Mouse (Mus musculus) testis, adult 2 months (tissue): ENCODE results near the gene Cmss1. TPM values are rescaled to one million over a fixed set of nuclear protein-coding genes. Genes with fewer than 3 reads are reported as not detected.

ENCODE experiments used
- H3K27ac ChIP-seq: fragments of 200-500 bp; 2 replicates; pipeline ENCODE4 v1.5.1; 2012; ENCODE audit warnings: low read depth, low read length; ENCODE audit not compliant: control insufficient read depth, insufficient read depth
- H3K27me3 ChIP-seq: fragments of 200-500 bp; 2 replicates; pipeline ENCODE4 v1.6.1; 2012; ENCODE audit warnings: mild to moderate bottlenecking, low read length, moderate library complexity; ENCODE audit not compliant: control insufficient read depth, insufficient read depth
- H3K36me3 ChIP-seq: fragments of 200-500 bp; 2 replicates; pipeline ENCODE4 v1.6.1; 2012; ENCODE audit warnings: mild to moderate bottlenecking, low read length; ENCODE audit not compliant: control insufficient read depth, insufficient read depth
- H3K4me1 ChIP-seq: fragments of 200-500 bp; 2 replicates; pipeline ENCODE4 v1.6.1; 2012; ENCODE audit warnings: low read length; ENCODE audit not compliant: control insufficient read depth, insufficient read depth
- H3K4me3 ChIP-seq: fragments of 200-500 bp; 2 replicates; pipeline ENCODE4 v1.5.1; 2012; ENCODE audit warnings: low read depth, mild to moderate bottlenecking, low read length, moderate library complexity, mixed read lengths; ENCODE audit not compliant: control insufficient read depth
- CTCF ChIP-seq: fragments of 200-500 bp; IDR thresholded peaks from 2 replicates; pipeline ENCODE4 v1.5.1; 2012; ENCODE audit warnings: low read depth, mild to moderate bottlenecking, inconsistent platforms, low read length, moderate library complexity; ENCODE audit not compliant: control insufficient read depth, insufficient read depth, insufficient replicate concordance
- POLR2A ChIP-seq: fragments of 200-500 bp; IDR thresholded peaks from 2 replicates; pipeline ENCODE4 v1.6.1; 2012; ENCODE audit warnings: low read depth, mild to moderate bottlenecking, inconsistent platforms, low read length, moderate library complexity; ENCODE audit not compliant: control insufficient read depth
- polyA plus RNA-seq: library from polyadenylated mRNA; depleted of rRNA; stranded (reverse); fragments of >200 nt; gene quantifications from 2 replicates; pipeline ENCODE4 v1.2.3, GENCODE M21; 2012

The Cmss1 gene
- polyA plus RNA-seq, 1 experiment, result 45.3 TPM

DNA sequence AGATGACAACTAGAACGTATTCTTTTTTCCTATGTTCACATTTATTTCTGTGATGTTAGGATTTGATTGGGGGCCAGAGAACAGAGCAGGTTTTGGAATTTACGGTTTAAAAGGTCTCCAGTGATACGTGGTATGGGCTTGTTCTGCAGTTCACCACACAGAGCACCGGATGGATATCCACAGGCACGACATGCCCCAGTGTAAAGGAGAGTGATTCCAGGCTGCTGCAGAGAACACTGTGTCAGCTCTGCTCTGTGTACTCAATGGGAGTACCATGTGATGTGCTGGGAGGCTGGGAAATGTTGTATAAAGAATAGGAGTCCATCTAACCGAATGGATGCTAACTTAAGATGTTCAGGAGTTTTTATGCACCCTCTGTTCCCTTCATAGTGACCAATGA is 252.7 kb downstream of the Cmss1 start:
- Histone ChIP-seq H3K36me3 (no peaks in the 10 kb centered on the region), H3K27me3 (no peaks in the 10 kb centered on the region), H3K4me3 (no peak overlapping the region), H3K4me1 (no peaks in the 10 kb centered on the region), H3K27ac (no peak overlapping the region)
- TF ChIP-seq POLR2A (no peak), CTCF (no peak)

- Histone ChIP-seq H3K27me3 (no peaks in the 10 kb centered on the region), H3K4me1 (no peaks in the 10 kb centered on the region), H3K27ac (no peak overlapping the region), H3K4me3 (no peak overlapping the region), H3K36me3 (no peaks in the 10 kb centered on the region)
- TF ChIP-seq CTCF (no peak), POLR2A (no peak)
Measured at GRCm38 (mm10) chr16:57353166-57353721, 253.4 kb downstream of the Cmss1 start.

- H3K27me3 ChIP-seq, result no peaks in the 10 kb centered on the region
- no peaks in the 10 kb centered on the region for H3K4me1 ChIP-seq
- H3K4me3 ChIP-seq, result no peak within 1 kb of the TSS
- no peaks in the 10 kb centered on the region for H3K36me3 ChIP-seq
- no peak within 1 kb of the TSS for H3K27ac ChIP-seq
- no peak for TF ChIP-seq CTCF
- TF ChIP-seq POLR2A, result no peak
Measured at GRCm38 (mm10) chr16:57352751-57353150, 253.9 kb downstream of the Cmss1 start, which contains the start of gene Filip1l. Gene Filip1l (plus strand): TSS chr16:57353093.

- Histone ChIP-seq H3K27ac (no peak overlapping the region), H3K4me3 (no peak overlapping the region), H3K27me3 (no peaks in the 10 kb centered on the region), H3K36me3 (no peaks in the 10 kb centered on the region), H3K4me1 (no peaks in the 10 kb centered on the region)
- TF ChIP-seq POLR2A (no peak), CTCF (no peak)
Measured at GRCm38 (mm10) chr16:57349689-57350088, 257.0 kb downstream of the Cmss1 start.

DNA sequence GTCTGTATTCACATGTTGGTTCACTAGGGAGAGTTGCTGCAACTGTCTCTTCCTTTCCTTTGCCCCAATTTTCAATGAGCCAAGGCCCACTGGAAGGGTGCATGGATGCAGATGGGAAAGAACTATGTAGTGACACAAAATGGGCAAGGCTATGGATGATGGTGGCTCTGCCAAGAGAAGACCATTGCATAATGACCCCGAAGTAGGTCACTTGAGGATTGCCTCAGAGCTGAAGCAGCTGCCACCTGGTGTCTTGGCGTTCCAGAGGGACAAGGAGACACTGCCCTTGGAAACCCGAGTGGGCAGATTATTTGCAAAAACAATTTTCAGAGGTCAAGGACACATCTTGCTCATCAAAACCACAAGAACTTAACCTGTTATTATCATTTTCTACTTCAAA is 257.6 kb downstream of the Cmss1 start:
- TF ChIP-seq CTCF (no peak), POLR2A (no peak)

GRCm38 (mm10) chr16:57346258-57346657 is 260.4 kb downstream of the Cmss1 start:
- Histone ChIP-seq H3K27ac (no peak overlapping the region), H3K36me3 (no peaks in the 10 kb centered on the region), H3K4me1 (no peaks in the 10 kb centered on the region), H3K27me3 (no peaks in the 10 kb centered on the region), H3K4me3 (no peak overlapping the region)
- no peak for TF ChIP-seq CTCF
- TF ChIP-seq POLR2A, result no peak

More for the DNA sequence above, 257.6 kb downstream of the Cmss1 start:
- Histone ChIP-seq H3K27ac (no peak overlapping the region), H3K27me3 (no peaks in the 10 kb centered on the region), H3K4me3 (no peak overlapping the region), H3K4me1 (no peaks in the 10 kb centered on the region), H3K36me3 (no peaks in the 10 kb centered on the region)

DNA sequence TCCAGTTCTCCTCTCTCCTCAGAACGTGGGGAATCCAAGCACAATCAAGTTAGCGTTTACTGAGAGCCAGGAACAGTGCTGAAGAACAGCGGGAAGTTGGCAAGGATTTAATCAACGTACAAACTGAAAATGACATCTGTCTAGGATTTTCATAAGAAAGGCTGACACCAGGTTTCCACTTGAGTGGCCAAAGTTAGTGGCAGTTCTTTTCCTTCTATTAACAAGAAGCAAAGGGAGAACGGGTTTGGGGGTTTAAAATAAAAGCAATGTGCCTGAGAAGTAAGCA is 266.1 kb downstream of the Cmss1 start:
- TF ChIP-seq CTCF (no peak), POLR2A (no peak)
- Histone ChIP-seq H3K4me1 (peaks cover 8% of the 10 kb centered on the region; the same call in 1 of the 2 replicates), H3K36me3 (no peaks in the 10 kb centered on the region), H3K27me3 (no peaks in the 10 kb centered on the region), H3K27ac (no peak overlapping the region), H3K4me3 (no peak overlapping the region)
